Mouse (Mus musculus) liver, postnatal 0 days (tissue): ENCODE data around the gene Adnp. TPM values are rescaled to one million over a fixed set of nuclear protein-coding genes. Genes with fewer than 3 reads are reported as not detected.
A peak's percentile ranks its signal among the peaks of the same experiment; 100 is the strongest.
"Not testable (repeated sequence)": the region's sequence is repeated elsewhere in the genome, so short reads cannot be mapped to it uniquely, and the experiment has no call there.

Experiments
- ATAC-seq: fragments of 200-750 bp; cut with Nextera tagmentation; 2 replicates; pipeline ENCODE4 v1.8.0; 2017; ENCODE audit warnings: mild to moderate bottlenecking, moderate library complexity
- DNase-seq: peaks from one replicate; pipeline ENCODE4 v3.0.0-alpha.2; 2016
- H3K27ac ChIP-seq: fragments of 300-500 bp; sonication (generic); 2 replicates; pipeline ENCODE4 v1.5.1; 2014; ENCODE audit warnings: antibody characterized with exemption, moderate library complexity, mild to moderate bottlenecking, low read depth
- H3K27me3 ChIP-seq: fragments of 300-500 bp; sonication (generic); 2 replicates; pipeline ENCODE4 v1.6.1; 2014; ENCODE audit warnings: low read length, control low read depth, mixed read lengths; ENCODE audit not compliant: insufficient read depth
- H3K36me3 ChIP-seq: fragments of 300-500 bp; sonication (generic); replicated peaks from 2 replicates; pipeline ENCODE4 v1.6.1; 2014; ENCODE audit warnings: mild to moderate bottlenecking, control low read depth, low read length, moderate library complexity, mixed read lengths; ENCODE audit not compliant: insufficient read depth
- H3K4me1 ChIP-seq: fragments of 300-500 bp; sonication (generic); 2 replicates; pipeline ENCODE4 v1.6.1; 2014; ENCODE audit warnings: antibody characterized with exemption, mild to moderate bottlenecking, control low read depth; ENCODE audit not compliant: insufficient read depth
- H3K4me2 ChIP-seq: fragments of 300-500 bp; sonication (generic); 2 replicates; pipeline ENCODE4 v1.6.1; 2014; ENCODE audit warnings: low read depth, mild to moderate bottlenecking, low read length, moderate library complexity, mixed read lengths
- H3K4me3 ChIP-seq: fragments of 300-500 bp; sonication (generic); 2 replicates; pipeline ENCODE4 v1.5.1; 2014; ENCODE audit warnings: low read depth, low read length
- H3K9ac ChIP-seq: fragments of 300-500 bp; sonication (generic); replicated peaks from 2 replicates; pipeline ENCODE4 v1.6.1; 2014; ENCODE audit warnings: mild to moderate bottlenecking, moderate library complexity
- H3K9me3 ChIP-seq: fragments of 300-500 bp; sonication (generic); 2 replicates; pipeline ENCODE4 v1.6.1; 2016; ENCODE audit warnings: mild to moderate bottlenecking, control low read depth, low read length, mixed read lengths
- CTCF ChIP-seq: sonication (generic); IDR thresholded peaks from 2 replicates; pipeline ENCODE4 v1.5.1; 2016; ENCODE audit warnings: antibody characterized with exemption, low read depth
- EP300 ChIP-seq: IDR thresholded peaks from 2 replicates; pipeline ENCODE4 v1.6.1; 2016; ENCODE audit warnings: antibody characterized with exemption, low read depth, mild to moderate bottlenecking
- WGBS: fragments of 180-500 bp; shearing (Covaris S2); extraction: QIAGEN DNeasy Blood & Tissue Kit; methylation state at CpG from one replicate; pipeline ENCODE4 v1.1.7; 2014; ENCODE audit not compliant: insufficient replicate concordance; 5-methylcytosine and 5-hydroxymethylcytosine counted together
- polyA plus RNA-seq: library from polyadenylated mRNA; unstranded; fragments of >200 nt; fragmentation: Nextera tagmentation; extraction: Ambion mirVana; gene quantifications from 2 replicates; pipeline ENCODE4 v1.2.1, GENCODE M21; 2015

Gene Adnp
- polyA plus RNA-seq, 1 experiment from 2014 or later: 3.5 TPM

GRCm38 (mm10) chr2:168161978-168162377, 44.9 kb downstream of the Adnp start:
- ATAC-seq: no peak
- Histone ChIP-seq H3K36me3 (no peaks in the 10 kb centered on the region), H3K9ac (peak overlapping the region; percentile 48), H3K27me3 (0 out of 2 replicates have a peak, but pooled peaks cover 4% of the 10 kb centered on the region), H3K4me3 (peak overlapping the region; percentile 31; the same call in 1 of the 2 replicates), H3K4me2 (peak overlapping the region; percentile 55), H3K4me1 (peaks cover 24% of the 10 kb centered on the region), H3K27ac (no peak overlapping the region), H3K9me3 (no peaks in the 10 kb centered on the region)
- DNase-seq: no peak
- 4% methylated on average over 14 of the region's 14 CpGs for WGBS
- TF ChIP-seq EP300 (no peak), CTCF (no peak)

- TF ChIP-seq EP300: no peak
- TF ChIP-seq CTCF: no peak
- no peaks in the 10 kb centered on the region for H3K9me3 ChIP-seq
- peaks cover 24% of the 10 kb centered on the region for H3K4me1 ChIP-seq
- peak overlapping the region; percentile 55 for H3K4me2 ChIP-seq
- 0 out of 2 replicates have a peak overlapping the region, but pooled peaks have one; percentile 7 for H3K27ac ChIP-seq
- H3K36me3 ChIP-seq: no peaks in the 10 kb centered on the region
- ATAC-seq: no peak
- peak overlapping the region; percentile 31; the same call in 1 of the 2 replicates for H3K4me3 ChIP-seq
- WGBS: 9% methylated on average over 11 of the region's 11 CpGs
- 0 out of 2 replicates have a peak, but pooled peaks cover 4% of the 10 kb centered on the region for H3K27me3 ChIP-seq
- no peak for DNase-seq
- H3K9ac ChIP-seq: peak overlapping the region; percentile 48
Observed at GRCm38 (mm10) chr2:168161514-168161971, 45.4 kb downstream of the Adnp start.

GRCm38 (mm10) chr2:168160370-168160930, 46.5 kb downstream of the Adnp start:
- Histone ChIP-seq H3K27ac (peak overlapping the region; percentile 90), H3K4me2 (no peak overlapping the region), H3K4me3 (no peak overlapping the region), H3K4me1 (peaks cover 27% of the 10 kb centered on the region), H3K27me3 (0 out of 2 replicates have a peak, but pooled peaks cover 4% of the 10 kb centered on the region), H3K9ac (no peak overlapping the region), H3K9me3 (no peaks in the 10 kb centered on the region), H3K36me3 (no peaks in the 10 kb centered on the region)
- WGBS: 64% methylated on average over 9 of the region's 9 CpGs
- no peak for DNase-seq
- no peak for TF ChIP-seq CTCF
- TF ChIP-seq EP300: no peak
- no peak for ATAC-seq

GRCm38 (mm10) chr2:168158911-168159711, 47.8 kb downstream of the Adnp start:
- no peaks in the 10 kb centered on the region for H3K36me3 ChIP-seq
- ATAC-seq (peak; percentile 57), DNase-seq (peak; percentile 75)
- H3K27me3 ChIP-seq: 0 out of 2 replicates have a peak, but pooled peaks cover 4% of the 10 kb centered on the region
- no peak for TF ChIP-seq EP300
- TF ChIP-seq CTCF: no peak
- peaks cover 40% of the 10 kb centered on the region for H3K4me1 ChIP-seq
- peak overlapping the region; percentile 90 for H3K27ac ChIP-seq
- peak overlapping the region; percentile 57 for H3K9ac ChIP-seq
- peak overlapping the region; percentile 75 for H3K4me2 ChIP-seq
- H3K9me3 ChIP-seq: no peaks in the 10 kb centered on the region
- H3K4me3 ChIP-seq: peak overlapping the region; percentile 32
- WGBS: 1% methylated on average over 25 of the region's 25 CpGs

- 32% methylated on average over 9 of the region's 11 CpGs for WGBS
- not testable (repeated sequence) for H3K4me3 ChIP-seq, DNase-seq, H3K36me3 ChIP-seq, H3K4me2 ChIP-seq, H3K9me3 ChIP-seq, H3K27me3 ChIP-seq, ATAC-seq, H3K9ac ChIP-seq
- Histone ChIP-seq H3K4me1 (peaks cover 49% of the 10 kb centered on the region), H3K27ac (peak overlapping the region; percentile 90; the same call in 1 of the 2 replicates)
Observed at GRCm38 (mm10) chr2:168157974-168158373, 48.9 kb downstream of the Adnp start.

- Histone ChIP-seq H3K36me3 (no peaks in the 10 kb centered on the region), H3K9ac (no peak overlapping the region), H3K27ac (no peak overlapping the region), H3K4me3 (no peak overlapping the region), H3K27me3 (no peaks in the 10 kb centered on the region), H3K9me3 (no peaks in the 10 kb centered on the region), H3K4me1 (peaks cover 36% of the 10 kb centered on the region), H3K4me2 (no peak overlapping the region)
- WGBS: 82% methylated on average over 14 of the region's 14 CpGs
- no peak for DNase-seq
- no peak for TF ChIP-seq CTCF
- TF ChIP-seq EP300: no peak
- ATAC-seq: no peak
Observed at GRCm38 (mm10) chr2:168156361-168156760, 50.6 kb downstream of the Adnp start.
